Mouse (Mus musculus) cerebellum, adult 9-10 months (tissue): ENCODE results near the gene Olfr1156.

Experiments
- DNase-seq: peaks from one replicate; pipeline ENCODE4 v3.0.0; 2022

Olfr1156 gene

DNA sequence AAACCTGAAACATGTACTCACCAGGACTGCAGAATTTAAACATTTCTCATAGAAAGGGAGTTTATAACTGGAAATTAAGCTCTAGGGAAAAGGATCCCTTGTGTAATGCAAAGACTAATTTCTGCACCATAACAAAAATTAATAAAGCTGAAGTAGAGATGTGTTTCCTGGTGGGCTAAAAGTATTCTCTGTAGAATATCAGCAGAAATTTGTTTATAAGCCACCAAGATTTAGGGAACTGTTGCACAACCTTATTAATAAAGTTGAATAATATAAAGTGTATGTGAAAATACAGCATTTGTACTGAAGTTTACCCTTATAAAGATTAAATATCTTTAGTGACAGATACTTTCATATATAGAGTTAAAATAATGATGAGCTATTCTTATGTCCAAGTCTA is at the start of gene Olfr1156:
TSS of gene Olfr1156 (minus strand) at position 101 of the 400 bp plus-strand sequence.
- no peak for DNase-seq

DNA sequence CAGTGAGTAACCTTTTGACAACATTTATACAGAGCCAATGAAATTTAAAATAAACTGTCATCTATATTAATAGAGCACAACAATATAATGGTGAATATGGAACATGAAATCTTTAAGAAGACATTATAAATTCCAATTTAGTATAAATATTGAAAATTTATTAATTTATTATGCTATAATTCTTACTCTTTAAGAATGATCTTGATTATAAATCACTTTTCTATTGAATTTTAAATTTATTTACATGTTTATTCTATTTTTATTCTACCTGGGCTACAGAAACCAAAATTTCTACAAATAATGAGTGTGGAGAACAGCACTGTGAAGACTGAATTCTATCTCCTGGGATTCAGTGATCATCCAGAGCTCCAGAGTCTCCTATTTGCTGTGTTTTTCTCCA is 36.9 kb upstream of the Olfr1156 start, which contains the start of gene Olfr1158:
TSS of gene Olfr1158 (plus strand) at position 301 of the 400 bp plus-strand sequence.
- no peak for DNase-seq

DNA sequence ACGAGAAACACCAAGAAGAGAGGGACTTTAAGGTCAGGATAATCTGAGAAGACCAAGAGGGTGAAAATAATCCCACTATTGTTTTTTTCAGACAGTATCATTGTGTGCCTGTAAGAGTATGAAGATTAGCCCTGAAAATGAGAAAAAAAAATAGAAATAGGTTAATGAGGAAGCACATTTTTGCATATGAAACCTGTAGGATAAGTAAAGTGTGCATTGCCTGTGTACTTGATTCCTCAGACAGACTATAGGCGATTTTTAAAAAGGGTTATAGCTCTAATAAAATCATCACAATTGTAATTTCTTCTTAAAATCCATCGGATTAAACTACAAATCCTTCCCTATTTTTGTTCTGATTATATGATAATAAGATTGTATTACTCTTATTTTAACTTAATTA is 21.7 kb upstream of the Olfr1156 start, which contains the start of gene Olfr74:
TSS of gene Olfr74 (minus strand) at position 101 of the 400 bp plus-strand sequence.
- DNase-seq, result no peak

DNA sequence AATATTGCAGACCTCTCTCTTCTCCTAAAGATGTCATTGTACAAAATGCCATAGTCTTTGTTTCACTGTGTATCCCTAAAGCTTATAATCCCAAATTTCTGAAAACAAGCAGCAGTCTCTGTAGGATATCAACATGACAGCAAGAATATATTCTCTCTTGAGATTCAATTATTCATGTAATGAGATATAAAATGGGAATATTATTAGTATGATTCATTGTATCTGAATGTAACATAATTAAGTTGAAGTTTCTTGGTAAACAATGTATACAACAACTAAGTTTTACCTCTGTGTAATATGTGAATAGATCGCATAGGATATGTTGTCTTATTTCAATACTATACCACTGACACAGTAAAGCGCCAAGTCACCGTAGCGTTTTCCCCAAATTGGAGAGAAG is 15.3 kb upstream of the Olfr1156 start, which contains the start of gene Olfr1157:
TSS of gene Olfr1157 (minus strand) at position 101 of the 400 bp plus-strand sequence.
- DNase-seq, result no peak

DNA sequence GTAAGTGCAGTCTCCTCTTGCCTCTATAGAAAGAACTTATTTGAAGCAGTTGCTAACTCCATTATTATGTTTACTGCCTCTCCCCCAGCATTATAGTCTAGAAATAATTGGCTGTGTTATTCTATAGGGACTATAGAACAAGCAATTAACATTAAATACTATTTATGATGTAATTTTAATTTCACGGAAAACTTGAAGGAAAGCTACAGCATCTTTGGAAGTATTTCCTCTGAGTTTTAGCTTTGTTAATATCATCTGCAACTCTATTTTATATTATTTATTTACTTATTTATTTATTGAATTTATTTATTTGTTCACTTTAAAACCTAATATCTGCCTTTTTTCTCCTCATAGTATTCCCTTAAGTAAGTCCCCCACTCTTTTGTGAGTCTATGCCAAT is 7.9 kb downstream of the Olfr1156 start, which contains the start of gene Olfr1155:
TSS of gene Olfr1155 (minus strand) at position 101 of the 400 bp plus-strand sequence.
- DNase-seq, result no peak

DNA sequence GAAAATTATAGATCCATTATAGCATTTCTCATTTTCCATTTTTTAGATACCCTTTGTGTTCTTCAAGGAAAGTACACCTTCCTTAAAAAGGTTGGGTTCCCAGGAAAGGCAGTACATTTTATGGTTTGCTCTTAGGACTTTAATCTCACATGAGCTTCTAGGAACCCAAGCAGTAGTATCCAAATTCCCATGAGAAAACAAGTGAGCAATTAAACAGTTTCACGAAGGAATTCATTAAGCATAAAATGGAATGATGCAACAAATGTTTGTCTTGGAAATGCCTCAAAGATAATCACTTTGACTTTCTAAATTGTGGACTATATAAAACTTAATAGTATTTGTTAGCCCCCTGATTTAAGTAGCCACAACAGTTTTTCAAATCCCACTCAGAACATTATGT is 47.8 kb downstream of the Olfr1156 start, which contains the start of gene Olfr1154:
TSS of gene Olfr1154 (minus strand) at position 101 of the 400 bp plus-strand sequence.
- DNase-seq, result no peak
